Comparison of ENCODE assay signal across 8 mouse cellular contexts in genomic region chr1:136696077-136696641, GRCm38 (mm10).
DNase-seq lines count a peak whose midpoint lies in the region; ATAC-seq and TF ChIP-seq lines count a peak whose summit lies in the region.

No protein-coding gene starts in this region.

- peak; percentile 64 for DNase-seq in adrenal gland, postnatal 36 days
- DNase-seq in midbrain, embryonic 14.5 days: peak; percentile 37
- no peak for DNase-seq in MN1 (ENCODE audit: low spot score)
- no peak for DNase-seq in layer of hippocampus, postnatal 36 days

- H3K27ac ChIP-seq in heart, embryonic 16.5 days (ENCODE audit: low read length): no peak overlapping the region
- H3K27ac ChIP-seq in limb, embryonic 12.5 days: no peak overlapping the region; the same call in 1 of the 2 replicates
- H3K27ac ChIP-seq in midbrain, embryonic 14.5 days (replicated peaks; ENCODE audit: low read depth, low read length): no peak overlapping the region

- peak overlapping the region; percentile 60 for H3K4me2 ChIP-seq in heart, embryonic 16.5 days (ENCODE audit: low read depth, low read length)
- peak overlapping the region; percentile 51 for H3K4me2 ChIP-seq in limb, embryonic 12.5 days
- peak overlapping the region; percentile 43 for H3K4me2 ChIP-seq in midbrain, embryonic 14.5 days (ENCODE audit: low read length)

- no peak for ATAC-seq in heart, embryonic 16.5 days (replicated peaks; ENCODE audit: extremely low read depth, insufficient read depth, low FRiP score)
- no peak for ATAC-seq in limb, embryonic 12.5 days (ENCODE audit: insufficient number of reproducible peaks, insufficient read depth, low FRiP score, low TSS enrichment, low read depth)
- no peak for ATAC-seq in midbrain, embryonic 14.5 days (ENCODE audit: low FRiP score, low TSS enrichment)
- ATAC-seq in monocyte, adult 5-6 weeks (replicated peaks; ENCODE audit: insufficient number of reproducible peaks, low FRiP score, low TSS enrichment, poor library complexity, severe bottlenecking): no peak

- no peaks in the 10 kb centered on the region for H3K27me3 ChIP-seq in C2C12 (ENCODE audit: control insufficient read depth, insufficient read depth, insufficient read length)
- H3K27me3 ChIP-seq in heart, embryonic 16.5 days (ENCODE audit: control insufficient read depth, insufficient read depth, low read length): no peaks in the 10 kb centered on the region
- H3K27me3 ChIP-seq in limb, embryonic 12.5 days: no peaks in the 10 kb centered on the region; the same call in 1 of the 2 replicates
- H3K27me3 ChIP-seq in midbrain, embryonic 14.5 days (ENCODE audit: control insufficient read depth, insufficient read depth, low read length): no peaks in the 10 kb centered on the region

- peaks cover 12% of the 10 kb centered on the region for H3K4me1 ChIP-seq in heart, embryonic 16.5 days (ENCODE audit: control insufficient read depth, insufficient read depth, low read length)
- H3K4me1 ChIP-seq in limb, embryonic 12.5 days (replicated peaks): peaks cover 13% of the 10 kb centered on the region
- H3K4me1 ChIP-seq in midbrain, embryonic 14.5 days (ENCODE audit: control insufficient read depth, insufficient read depth, low read length): no peaks in the 10 kb centered on the region

- H3K36me3 ChIP-seq in C2C12 (ENCODE audit: control insufficient read depth, insufficient read depth): no peaks in the 10 kb centered on the region
- H3K36me3 ChIP-seq in heart, embryonic 16.5 days (ENCODE audit: control insufficient read depth, insufficient read depth): no peaks in the 10 kb centered on the region
- H3K36me3 ChIP-seq in limb, embryonic 12.5 days: no peaks in the 10 kb centered on the region
- no peaks in the 10 kb centered on the region for H3K36me3 ChIP-seq in midbrain, embryonic 14.5 days (ENCODE audit: control insufficient read depth, insufficient read depth, low read length)

- no peaks in the 10 kb centered on the region for H3K9me3 ChIP-seq in heart, embryonic 16.5 days (replicated peaks; ENCODE audit: control insufficient read depth, low read length)
- H3K9me3 ChIP-seq in limb, embryonic 12.5 days: no peaks in the 10 kb centered on the region
- H3K9me3 ChIP-seq in midbrain, embryonic 14.5 days (ENCODE audit: control insufficient read depth, low read length): no peaks in the 10 kb centered on the region

- H3K4me3 ChIP-seq in C2C12 (ENCODE audit: insufficient read depth, poor library complexity, severe bottlenecking): no peak overlapping the region
- peak overlapping the region; percentile 25 for H3K4me3 ChIP-seq in heart, embryonic 16.5 days (ENCODE audit: low read length)
- H3K4me3 ChIP-seq in limb, embryonic 12.5 days (replicated peaks): peak overlapping the region; percentile 25
- no peak overlapping the region for H3K4me3 ChIP-seq in midbrain, embryonic 14.5 days (replicated peaks; ENCODE audit: low read depth, low read length)

- no peak overlapping the region for H3ac ChIP-seq in C2C12 (ENCODE audit: control insufficient read depth, insufficient read length, low read depth)

- WGBS in heart, embryonic 16.5 days: 16% methylated on average over 19 of the region's 19 CpGs
- 9% methylated on average over 19 of the region's 19 CpGs for WGBS in limb, embryonic 12.5 days
- 12% methylated on average over 19 of the region's 19 CpGs for WGBS in midbrain, embryonic 14.5 days

- TF ChIP-seq CTCF in C2C12 (IDR thresholded peaks at IDR 0.05; ENCODE audit: control insufficient read depth, insufficient read depth, insufficient read length): no peak

- H3K79me2 ChIP-seq in C2C12 (ENCODE audit: control insufficient read depth, insufficient read depth): no peaks in the 10 kb centered on the region

- H3K79me3 ChIP-seq in C2C12 (ENCODE audit: low read depth): no peaks in the 10 kb centered on the region

- peak overlapping the region; percentile 36 for H3K9ac ChIP-seq in heart, embryonic 16.5 days (ENCODE audit: low read length)
- peak overlapping the region; percentile 42 for H3K9ac ChIP-seq in limb, embryonic 12.5 days (replicated peaks)
- no peak overlapping the region for H3K9ac ChIP-seq in midbrain, embryonic 14.5 days (replicated peaks; ENCODE audit: low read length)

TF ChIP-seq in C2C12, 6 proteins besides CTCF, POLR2A, EP300 and RAD21:
- TF ChIP-seq MYOG (IDR thresholded peaks at IDR 0.05; ENCODE audit: control insufficient read depth, extremely low read depth, insufficient read length): no peak
- TF ChIP-seq MAX (IDR thresholded peaks at IDR 0.05): no peak
- TF ChIP-seq FOSL1 (IDR thresholded peaks at IDR 0.05; ENCODE audit: insufficient read depth, low read length, poor library complexity, severe bottlenecking): no peak
- TF ChIP-seq CEBPB (IDR thresholded peaks at IDR 0.05; ENCODE audit: low read depth): no peak
- TF ChIP-seq MYOD1 (IDR thresholded peaks at IDR 0.05; ENCODE audit: control insufficient read depth, insufficient read length, low read depth): no peak
- TF ChIP-seq USF1 (IDR thresholded peaks at IDR 0.05; ENCODE audit: low read depth): peak; percentile 88
TF ChIP-seq in C2C12: peak in this region for 1.

Comparison
In these comparisons a context has a peak if more than half of its experiments do, and no peak if none do; other contexts are left out.
1. H3K4me3 ChIP-seq: peak in heart, embryonic 16.5 days (single experiment) and limb, embryonic 12.5 days (single experiment); none in C2C12 (single experiment) and midbrain, embryonic 14.5 days (single experiment).
2. DNase-seq: peak in adrenal gland, postnatal 36 days (2 of 2) and midbrain, embryonic 14.5 days (single experiment); none in MN1 (single experiment) and layer of hippocampus, postnatal 36 days (0 of 2).
3. Peak in every context shown above with its lines, with median percentiles within 50 percentile points of each other: H3K4me2 ChIP-seq.